Mouse (Mus musculus) forebrain, embryonic 11.5 days (tissue): ENCODE measurements at regions not wholly inside any gene's neighbourhood (a gene's known extent, or its start where the extent isn't known, plus 50 kb on each side); places are given as distances from the start of the nearest gene placed in this dataset.

ENCODE experiments used
- ATAC-seq: fragments of 200-750 bp; cut with Nextera tagmentation; replicated peaks from 2 replicates; pipeline ENCODE4 v1.8.0; 2017; ENCODE audit warnings: moderate TSS enrichment; ENCODE audit not compliant: low FRiP score
- DNase-seq: peaks from one replicate; pipeline ENCODE4 v3.0.0-alpha.2; 2017; ENCODE audit warnings: low spot score
- H3K27ac ChIP-seq: fragments of 300-500 bp; sonication (generic); 2 replicates; pipeline ENCODE4 v1.5.1; 2014; ENCODE audit warnings: low read depth, low read length
- H3K27me3 ChIP-seq: fragments of 300-500 bp; sonication (generic); 2 replicates; pipeline ENCODE4 v1.6.1; 2014; ENCODE audit warnings: mild to moderate bottlenecking, low read length, mixed read lengths; ENCODE audit not compliant: control insufficient read depth, insufficient read depth
- H3K36me3 ChIP-seq: fragments of 300-500 bp; sonication (generic); 2 replicates; pipeline ENCODE4 v1.6.1; 2014; ENCODE audit warnings: mild to moderate bottlenecking, low read length, moderate library complexity, mixed read lengths; ENCODE audit not compliant: control insufficient read depth, insufficient read depth
- H3K4me1 ChIP-seq: fragments of 300-500 bp; sonication (generic); replicated peaks from 2 replicates; pipeline ENCODE4 v1.6.1; 2014; ENCODE audit warnings: low read length, mixed read lengths; ENCODE audit not compliant: control insufficient read depth, insufficient read depth
- H3K4me2 ChIP-seq: fragments of 300-500 bp; sonication (generic); 2 replicates; pipeline ENCODE4 v1.6.1; 2014; ENCODE audit warnings: low read depth, mild to moderate bottlenecking, low read length, moderate library complexity, mixed read lengths; ENCODE audit not compliant: severe bottlenecking
- H3K4me3 ChIP-seq: fragments of 300-500 bp; sonication (generic); 2 replicates; pipeline ENCODE4 v1.5.1; 2014; ENCODE audit warnings: low read depth, low read length
- H3K9ac ChIP-seq: fragments of 300-500 bp; sonication (generic); 2 replicates; pipeline ENCODE4 v1.6.1; 2014; ENCODE audit warnings: low read length
- H3K9me3 ChIP-seq: fragments of 300-500 bp; sonication (generic); 2 replicates; pipeline ENCODE4 v1.6.1; 2016; ENCODE audit warnings: low read length, mixed read lengths; ENCODE audit not compliant: control insufficient read depth
- WGBS: fragments of 180-500 bp; shearing (Covaris S2); extraction: QIAGEN DNeasy Blood & Tissue Kit; methylation state at CpG from one replicate; pipeline ENCODE4 v1.1.7; 2014; 5-methylcytosine and 5-hydroxymethylcytosine counted together

DNA sequence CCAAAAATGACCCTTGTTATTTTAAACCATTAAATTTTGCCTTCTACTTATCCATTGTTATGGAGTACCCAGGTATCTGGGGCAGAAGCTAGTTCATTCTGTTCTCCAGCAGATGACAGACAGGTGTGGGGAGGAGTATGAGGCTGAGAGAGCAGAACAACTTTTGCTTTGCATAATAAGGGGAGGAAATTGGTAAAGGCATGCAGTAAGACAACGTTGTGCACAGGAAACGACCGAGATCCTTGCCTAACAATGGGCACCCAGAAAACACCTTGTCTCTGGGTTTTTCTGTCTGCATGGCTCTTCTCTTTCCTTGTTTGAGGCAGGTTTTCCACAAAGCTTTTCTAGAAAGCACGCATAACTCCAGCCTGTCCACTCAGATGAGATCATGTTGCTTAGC is 220.4 kb downstream of the Tbx18 start:
- no peak overlapping the region for H3K9ac ChIP-seq
- 72% methylated on average over 4 of the region's 4 CpGs for WGBS
- ATAC-seq (no peak), DNase-seq (no peak)
- H3K4me2 ChIP-seq: no peak overlapping the region
- no peaks in the 10 kb centered on the region for H3K27me3 ChIP-seq
- H3K9me3 ChIP-seq: no peaks in the 10 kb centered on the region
- H3K4me1 ChIP-seq: no peaks in the 10 kb centered on the region
- H3K4me3 ChIP-seq: no peak overlapping the region
- no peaks in the 10 kb centered on the region for H3K36me3 ChIP-seq
- H3K27ac ChIP-seq: no peak overlapping the region

- Histone ChIP-seq H3K4me1 (no peaks in the 10 kb centered on the region), H3K36me3 (no peaks in the 10 kb centered on the region), H3K9ac (no peak overlapping the region), H3K9me3 (no peaks in the 10 kb centered on the region), H3K4me3 (no peak overlapping the region), H3K27ac (no peak overlapping the region), H3K27me3 (no peaks in the 10 kb centered on the region), H3K4me2 (no peak overlapping the region)
- WGBS: 82% methylated on average over 10 of the region's 10 CpGs
- DNase-seq: no peak
- no peak for ATAC-seq
Observed at GRCm38 (mm10) chr9:87504673-87505385, 226.2 kb downstream of the Tbx18 start.

GRCm38 (mm10) chr9:87464141-87464540 is 208.8 kb upstream of the Cep162 start:
- WGBS: 92% methylated on average over 3 of the region's 3 CpGs
- H3K4me2 ChIP-seq: no peak overlapping the region
- H3K27me3 ChIP-seq: no peaks in the 10 kb centered on the region
- H3K9ac ChIP-seq: no peak overlapping the region
- H3K36me3 ChIP-seq: no peaks in the 10 kb centered on the region
- no peak for DNase-seq
- H3K9me3 ChIP-seq: no peaks in the 10 kb centered on the region
- no peak overlapping the region for H3K27ac ChIP-seq
- ATAC-seq: no peak
- H3K4me1 ChIP-seq: no peaks in the 10 kb centered on the region
- H3K4me3 ChIP-seq: no peak overlapping the region

- no peak for ATAC-seq
- Histone ChIP-seq H3K4me2 (no peak overlapping the region), H3K36me3 (no peaks in the 10 kb centered on the region), H3K9ac (no peak overlapping the region), H3K9me3 (no peaks in the 10 kb centered on the region), H3K27ac (no peak overlapping the region), H3K4me3 (no peak overlapping the region), H3K4me1 (no peaks in the 10 kb centered on the region), H3K27me3 (no peaks in the 10 kb centered on the region)
- no peak for DNase-seq
- WGBS: 83% methylated on average over 2 of the region's 2 CpGs
Observed at GRCm38 (mm10) chr9:87453261-87453660, 197.9 kb upstream of the Cep162 start.

DNA sequence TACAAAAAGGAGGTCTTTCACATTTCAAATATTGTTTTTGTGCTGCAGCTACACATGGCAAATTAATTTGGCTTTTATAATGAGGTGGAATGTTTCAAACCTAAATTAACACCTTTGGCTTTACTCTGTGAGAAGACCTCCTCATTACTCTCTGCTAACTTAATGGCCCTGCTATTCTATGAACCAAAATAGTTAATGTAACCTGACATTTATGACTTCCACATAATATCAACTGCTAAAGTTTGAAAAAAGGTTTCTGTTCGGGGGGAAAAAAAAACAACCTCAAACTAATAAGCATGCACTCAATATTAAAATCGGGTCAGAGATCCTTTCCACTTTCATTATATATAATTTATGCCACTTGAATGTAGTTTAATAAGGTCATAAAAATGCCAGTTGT is 197.2 kb upstream of the Cep162 start:
- no peak for ATAC-seq
- WGBS: 77% methylated on average over 2 of the region's 2 CpGs
- H3K4me3 ChIP-seq: no peak overlapping the region

GRCm38 (mm10) chr9:87443467-87444235 is 188.3 kb upstream of the Cep162 start:
- 57% methylated on average over 10 of the region's 10 CpGs for WGBS
- H3K9me3 ChIP-seq: no peaks in the 10 kb centered on the region
- no peak for DNase-seq
- H3K4me2 ChIP-seq: no peak overlapping the region
- H3K27me3 ChIP-seq: no peaks in the 10 kb centered on the region
- H3K27ac ChIP-seq: no peak overlapping the region
- no peak overlapping the region for H3K9ac ChIP-seq
- 0 out of 2 replicates have a peak, but pooled peaks have one; percentile 21 for ATAC-seq
- H3K36me3 ChIP-seq: no peaks in the 10 kb centered on the region
- H3K4me1 ChIP-seq: no peaks in the 10 kb centered on the region
- no peak overlapping the region for H3K4me3 ChIP-seq

More for the DNA sequence above, 197.2 kb upstream of the Cep162 start:
- Histone ChIP-seq H3K9ac (no peak overlapping the region), H3K27ac (no peak overlapping the region), H3K9me3 (no peaks in the 10 kb centered on the region), H3K4me1 (no peaks in the 10 kb centered on the region), H3K27me3 (no peaks in the 10 kb centered on the region), H3K36me3 (no peaks in the 10 kb centered on the region), H3K4me2 (no peak overlapping the region)
- no peak for DNase-seq

GRCm38 (mm10) chr9:87432072-87432471 is 176.7 kb upstream of the Cep162 start:
- ATAC-seq (no peak), DNase-seq (no peak)
- no peak overlapping the region for H3K9ac ChIP-seq
- H3K36me3 ChIP-seq: no peaks in the 10 kb centered on the region
- H3K4me1 ChIP-seq: no peaks in the 10 kb centered on the region
- no peak overlapping the region for H3K27ac ChIP-seq
- no peaks in the 10 kb centered on the region for H3K9me3 ChIP-seq
- no peaks in the 10 kb centered on the region for H3K27me3 ChIP-seq
- no peak overlapping the region for H3K4me3 ChIP-seq
- 67% methylated on average over 8 of the region's 8 CpGs for WGBS
- H3K4me2 ChIP-seq: no peak overlapping the region

DNA sequence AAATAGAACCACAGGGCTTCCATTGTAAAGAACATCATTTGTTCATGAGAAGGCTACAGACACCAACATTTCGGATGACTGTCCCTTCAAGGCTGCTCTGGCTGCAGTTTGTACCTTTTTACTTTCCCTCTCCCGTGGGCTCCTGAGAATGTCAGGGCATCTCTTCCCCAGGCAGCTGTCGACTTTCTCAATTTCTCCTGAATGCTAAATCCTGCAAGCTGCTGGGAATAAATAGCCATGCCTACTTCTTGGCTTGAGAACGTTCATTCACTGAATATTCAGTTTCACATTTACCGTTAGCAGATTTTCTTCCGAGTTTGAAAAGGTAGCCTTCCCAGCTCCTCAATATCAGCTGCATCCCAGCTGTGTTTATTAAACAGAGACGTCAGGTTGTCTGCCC is 176.2 kb upstream of the Cep162 start:
- no peak for ATAC-seq

More for the DNA sequence above, 176.2 kb upstream of the Cep162 start:
- DNase-seq: no peak
- no peaks in the 10 kb centered on the region for H3K36me3 ChIP-seq
- H3K4me1 ChIP-seq: no peaks in the 10 kb centered on the region
- no peak overlapping the region for H3K9ac ChIP-seq
- no peak overlapping the region for H3K4me3 ChIP-seq
- no peaks in the 10 kb centered on the region for H3K27me3 ChIP-seq
- WGBS: 74% methylated on average over 7 of the region's 7 CpGs
- no peak overlapping the region for H3K4me2 ChIP-seq
- no peaks in the 10 kb centered on the region for H3K9me3 ChIP-seq
- no peak overlapping the region for H3K27ac ChIP-seq
